Mouse (Mus musculus) embryonic fibroblast, embryonic 13.5 days (primary cell): ENCODE measurements around the gene Mtap.

ENCODE experiments used
- CTCF ChIP-seq: IDR thresholded peaks from 2 replicates; pipeline ENCODE4 v1.5.1; 2011; ENCODE audit warnings: mild to moderate bottlenecking, control low read depth, low read length, moderate library complexity, borderline replicate concordance; ENCODE audit not compliant: insufficient read depth
- POLR2A ChIP-seq: IDR thresholded peaks from 2 replicates; pipeline ENCODE4 v1.6.1; 2011; ENCODE audit warnings: low read depth, mild to moderate bottlenecking, control low read depth, low read length, moderate library complexity

- no peak for TF ChIP-seq CTCF
- TF ChIP-seq POLR2A, result no peak
Measured at GRCm38 (mm10) chr4:89106505-89106904, 30.4 kb upstream of the Mtap start.
